Comparison of ENCODE assay signal across 20 mouse cellular contexts in the genomic region with DNA sequence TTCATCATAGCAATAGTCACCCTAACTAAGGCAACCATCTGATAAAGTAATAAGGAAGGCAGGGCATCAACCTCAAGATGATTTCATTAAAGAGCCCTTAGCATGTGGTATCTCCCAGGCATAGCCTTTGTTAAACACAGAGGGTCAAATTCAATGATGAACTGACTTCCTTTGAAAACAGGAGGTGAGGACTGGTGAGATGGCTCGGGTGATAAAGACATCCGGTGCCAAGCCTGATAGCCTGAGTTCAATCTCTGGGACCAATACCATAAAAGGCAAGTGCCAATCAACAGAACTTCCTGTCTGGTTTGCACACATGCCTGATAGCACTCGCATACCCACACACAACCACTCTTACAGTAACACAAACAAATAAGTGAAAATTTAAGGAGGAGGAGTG. TPM values are rescaled to one million over a fixed set of nuclear protein-coding genes. Genes with fewer than 3 reads are reported as not detected.
"Had no signal": no experiment of that assay in that cellular context is flagged by ENCODE, and none has a peak within 500 bp of the region (broad histone marks: within the 10 kb centered on the region; RNA-seq: fewer than 3 reads in every experiment).

No protein-coding gene starts in this region.

- H3K36me3 ChIP-seq: limb, embryonic 12.5 days; liver, embryonic 13.5 days; lung, embryonic 15.5 days; midbrain, embryonic 12.5 days; neural tube, embryonic 15.5 days had no signal

- H3K4me2 ChIP-seq: limb, embryonic 12.5 days; liver, embryonic 13.5 days; lung, embryonic 15.5 days; midbrain, embryonic 12.5 days; neural tube, embryonic 15.5 days had no signal

- H3K27me3 ChIP-seq: liver, embryonic 13.5 days; lung, embryonic 15.5 days; megakaryocyte, embryonic 14.5 days; midbrain, embryonic 12.5 days; neural tube, embryonic 15.5 days had no signal

- H3K4me1 ChIP-seq: limb, embryonic 12.5 days; liver, embryonic 13.5 days; midbrain, embryonic 12.5 days; neural tube, embryonic 15.5 days had no signal

- ATAC-seq: liver, postnatal 0 days; midbrain, embryonic 16.5 days had no signal

- H3K4me3 ChIP-seq: left cerebral cortex, adult 2 months; limb, embryonic 12.5 days; liver, embryonic 13.5 days; lung, embryonic 15.5 days; megakaryocyte, embryonic 14.5 days; midbrain, embryonic 12.5 days; neural tube, embryonic 15.5 days had no signal

- H3K9ac ChIP-seq: limb, embryonic 12.5 days; liver, embryonic 13.5 days; liver, postnatal 0 days; lung, embryonic 15.5 days; midbrain, embryonic 12.5 days; neural tube, embryonic 15.5 days had no signal

- H3K9me3 ChIP-seq: limb, embryonic 12.5 days; liver, embryonic 13.5 days; lung, embryonic 15.5 days; midbrain, embryonic 12.5 days; neural tube, embryonic 15.5 days had no signal

- DNase-seq: kidney, adult 8-10 months; liver; liver, embryonic 13.5 days; liver, postnatal 0 days; right cerebral cortex, adult 18-20 months; right cerebral cortex, postnatal 25 days; thymus, postnatal 4 days had no signal

- H3K27ac ChIP-seq: kidney, postnatal 0 days; left cerebral cortex, adult 2 months; limb, embryonic 12.5 days; liver, embryonic 13.5 days; lung, embryonic 15.5 days; midbrain, embryonic 12.5 days; neural tube, embryonic 15.5 days; stomach, postnatal 0 days had no signal

RNA-seq across cellular contexts. Expression of a gene that starts 36.3 kb away (rescaled TPM):
- total RNA-seq: left cerebral cortex, postnatal 14 days had no signal
- polyA plus RNA-seq: kidney, postnatal 0 days; large intestine, adult 2 months; limb, embryonic 12.5 days; liver, embryonic 13.5 days; liver, postnatal 0 days; lung, embryonic 15.5 days; midbrain, embryonic 12.5 days; midbrain, embryonic 16.5 days; neural tube, embryonic 11.5 days; small intestine, adult 2 months; stomach, postnatal 0 days had no signal
